Mouse (Mus musculus): ENCODE data around the gene Lrrn1. TPM values are rescaled to one million over a fixed set of nuclear protein-coding genes. Genes with fewer than 3 reads are reported as not detected.
A peak's percentile ranks its signal among the peaks of the same experiment; 100 is the strongest.

Gene Lrrn1
- polyA plus RNA-seq (2015; fragmentation: Nextera tagmentation; extraction: Ambion mirVana) = 4.8 and 6.5 TPM in 2 replicates

DNA sequence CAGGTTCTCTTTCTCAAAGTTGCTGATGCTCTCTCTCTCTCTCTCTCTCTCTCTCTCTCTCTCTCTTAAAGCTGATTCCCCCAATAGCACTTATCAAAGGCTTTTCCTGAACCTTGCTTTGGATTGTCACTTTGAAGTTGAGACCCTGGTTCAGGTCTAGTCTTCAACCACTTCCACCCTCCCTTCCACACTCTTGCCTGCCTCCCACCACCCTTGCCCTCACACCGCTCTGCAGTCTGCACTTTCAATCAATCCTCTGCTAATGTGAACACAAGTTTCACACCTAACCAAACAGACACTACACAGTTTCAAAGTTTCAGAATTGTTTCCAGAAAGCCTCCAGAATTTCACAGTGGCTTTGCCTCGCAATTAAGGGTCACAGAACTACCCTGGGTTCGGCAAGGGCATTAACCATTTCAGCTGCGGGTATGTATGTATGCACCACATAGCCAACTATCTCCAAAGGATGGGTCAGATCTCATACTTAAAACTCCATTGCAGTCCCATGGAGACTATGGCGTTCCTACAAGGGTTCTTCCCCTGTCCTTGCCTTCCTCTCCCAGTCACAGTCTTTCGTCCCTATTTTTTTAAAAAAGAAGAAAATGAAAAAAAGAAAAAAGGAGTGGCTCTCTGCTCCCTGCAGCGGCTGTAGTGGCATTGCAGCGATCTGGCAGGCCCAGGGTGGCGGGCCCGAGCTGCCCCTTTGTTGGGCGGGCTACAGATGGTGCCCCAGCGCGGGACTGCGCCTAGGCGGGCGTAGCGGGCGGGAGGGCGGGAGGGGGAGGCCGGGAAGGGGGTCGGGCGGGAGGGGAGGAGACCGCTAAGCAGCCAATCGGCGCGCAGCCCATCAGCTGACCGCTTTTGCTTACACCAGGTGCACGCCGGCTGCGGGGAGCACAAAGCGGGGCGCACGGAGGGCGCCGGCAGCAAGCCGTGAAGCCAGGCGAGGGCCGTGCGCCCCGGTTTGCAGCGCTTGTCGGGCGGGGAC lies at the start of gene Lrrn1:
Gene Lrrn1, plus strand, starts transcription at position 892 of the 988 bp plus-strand sequence.
- WGBS = 6% methylated on average over 31 of the region's 43 CpGs
- Histone ChIP-seq H3K4me2 (peak within 1 kb of the TSS; percentile 97), H3K9ac (peak within 1 kb of the TSS; percentile 1; the same call in 1 of the 2 replicates), H3K36me3 (no peaks in the 10 kb centered on the region), H3K9me3 (no peaks in the 10 kb centered on the region), H3K27ac (no peak within 1 kb of the TSS), H3K27me3 (replicated peaks) (peaks cover 9% of the 10 kb centered on the region; the same call in 1 of the 2 replicates), H3K4me1 (peaks cover 6% of the 10 kb centered on the region; the same call in 1 of the 2 replicates), H3K4me3 (replicated peaks) (peak within 1 kb of the TSS; percentile 47)
- ATAC-seq (ENCODE audit: insufficient read depth, low FRiP score, low read depth) = peak; percentile 84

DNA sequence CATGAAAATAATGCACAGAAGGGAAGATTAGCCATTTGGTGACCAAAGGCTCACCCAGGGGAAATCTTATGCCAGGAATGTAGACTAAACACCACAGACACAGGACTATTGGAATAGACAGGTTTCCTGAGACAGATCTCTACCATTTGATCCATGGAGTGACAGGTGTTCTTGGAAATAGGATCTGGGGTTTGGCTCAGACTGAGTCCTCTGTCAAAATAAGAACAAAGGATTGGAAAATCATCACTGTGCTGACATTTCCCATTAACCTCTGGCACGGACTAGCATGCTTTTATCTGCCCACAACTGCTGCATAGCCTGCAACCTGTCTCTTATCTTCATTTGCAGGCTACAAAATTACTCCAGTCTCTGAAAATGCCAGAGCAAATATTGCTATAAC lies 35.1 kb upstream of the Lrrn1 start:
- 12% methylated on average over 1 of the region's 1 CpGs for WGBS
- H3K36me3 ChIP-seq = no peaks in the 10 kb centered on the region

DNA sequence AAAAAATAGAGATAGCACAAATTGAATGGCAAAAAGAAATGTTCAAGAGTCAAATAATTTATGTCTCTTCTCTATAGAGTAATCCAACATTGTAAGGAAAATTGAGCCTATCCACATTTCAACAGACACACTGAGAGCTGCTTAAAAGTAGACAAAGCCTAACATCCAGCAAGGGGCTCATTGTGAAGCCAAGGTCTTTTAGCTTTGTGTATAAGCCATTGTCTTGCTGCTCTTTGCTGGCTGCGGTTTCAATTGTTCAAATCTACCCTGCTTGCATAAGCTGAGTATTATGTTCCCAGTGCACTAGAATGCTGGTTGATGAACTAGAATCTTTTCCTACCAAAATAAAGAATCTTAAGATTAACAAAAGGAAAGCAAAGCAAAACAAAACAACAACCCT lies 33.7 kb upstream of the Lrrn1 start:
- Histone ChIP-seq H3K27ac (no peak overlapping the region), H3K4me1 (no peaks in the 10 kb centered on the region), H3K36me3 (no peaks in the 10 kb centered on the region), H3K27me3 (replicated peaks) (no peaks in the 10 kb centered on the region), H3K4me3 (replicated peaks) (no peak overlapping the region), H3K4me2 (no peak overlapping the region), H3K9me3 (no peaks in the 10 kb centered on the region), H3K9ac (no peak overlapping the region)
- ATAC-seq (ENCODE audit: insufficient read depth, low FRiP score, low read depth) = no peak
- 68% methylated on average over 1 of the region's 1 CpGs for WGBS

More for the DNA sequence above, 35.1 kb upstream of the Lrrn1 start:
- Histone ChIP-seq H3K27ac (no peak overlapping the region), H3K4me2 (no peak overlapping the region), H3K9me3 (no peaks in the 10 kb centered on the region), H3K4me1 (no peaks in the 10 kb centered on the region), H3K27me3 (replicated peaks) (no peaks in the 10 kb centered on the region), H3K9ac (no peak overlapping the region), H3K4me3 (replicated peaks) (no peak overlapping the region)
- ATAC-seq (ENCODE audit: insufficient read depth, low FRiP score, low read depth) = no peak

DNA sequence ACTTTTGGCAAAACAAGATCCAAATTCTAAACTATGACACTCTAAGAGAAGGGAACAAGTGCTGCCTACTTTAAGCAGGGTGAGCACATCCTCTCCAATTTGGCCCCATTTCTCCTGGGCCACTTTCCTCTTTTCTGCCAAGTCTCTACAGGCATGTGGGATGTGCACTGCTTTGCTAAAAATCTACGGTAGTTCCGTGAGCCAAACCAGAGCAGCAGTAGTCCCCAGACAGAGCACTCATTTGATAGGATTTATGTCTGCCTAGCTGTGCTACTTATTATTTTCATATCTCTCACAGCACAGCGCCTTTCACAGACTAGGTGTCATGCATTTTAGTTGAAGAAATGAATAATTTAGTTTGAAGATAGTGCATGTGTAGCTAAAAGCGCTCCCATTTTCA lies 15.9 kb upstream of the Lrrn1 start:
- 77% methylated on average over 4 of the region's 4 CpGs for WGBS

DNA sequence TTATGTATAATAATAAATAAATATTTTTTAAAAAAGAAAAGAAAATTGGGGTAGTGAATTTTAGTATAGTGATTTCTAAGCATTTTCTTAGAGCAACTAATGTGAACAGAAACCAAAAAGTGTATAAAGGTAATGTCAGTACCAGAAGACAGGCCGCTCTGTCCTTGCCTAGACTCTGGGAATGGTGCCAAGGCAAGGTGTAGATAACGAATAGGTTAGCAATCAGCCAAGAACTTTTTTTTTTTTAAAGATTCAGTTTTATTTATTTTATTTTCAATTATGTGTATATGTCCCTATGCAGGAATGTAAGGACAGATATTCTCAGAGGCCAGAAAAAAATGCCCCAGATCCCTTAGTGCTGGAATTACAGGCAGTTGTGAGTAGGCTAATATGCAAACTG lies 5.6 kb upstream of the Lrrn1 start:
- no peaks in the 10 kb centered on the region for H3K4me1 ChIP-seq
- no peaks in the 10 kb centered on the region for H3K27me3 ChIP-seq (replicated peaks)
- H3K27ac ChIP-seq = no peak overlapping the region
- H3K36me3 ChIP-seq = no peaks in the 10 kb centered on the region
- H3K9me3 ChIP-seq = no peaks in the 10 kb centered on the region
- no peak overlapping the region for H3K4me3 ChIP-seq (replicated peaks)
- no peak for ATAC-seq (ENCODE audit: insufficient read depth, low FRiP score, low read depth)
- H3K4me2 ChIP-seq = no peak overlapping the region
- WGBS = 45% methylated on average over 2 of the region's 2 CpGs
- no peak overlapping the region for H3K9ac ChIP-seq

More for the DNA sequence above, 15.9 kb upstream of the Lrrn1 start:
- no peaks in the 10 kb centered on the region for H3K4me1 ChIP-seq
- H3K9ac ChIP-seq = no peak overlapping the region
- no peaks in the 10 kb centered on the region for H3K27me3 ChIP-seq (replicated peaks)
- no peak overlapping the region for H3K4me3 ChIP-seq (replicated peaks)
- H3K9me3 ChIP-seq = no peaks in the 10 kb centered on the region
- H3K27ac ChIP-seq = no peak overlapping the region
- H3K4me2 ChIP-seq = no peak overlapping the region
- ATAC-seq (ENCODE audit: insufficient read depth, low FRiP score, low read depth) = no peak
- H3K36me3 ChIP-seq = no peaks in the 10 kb centered on the region

DNA sequence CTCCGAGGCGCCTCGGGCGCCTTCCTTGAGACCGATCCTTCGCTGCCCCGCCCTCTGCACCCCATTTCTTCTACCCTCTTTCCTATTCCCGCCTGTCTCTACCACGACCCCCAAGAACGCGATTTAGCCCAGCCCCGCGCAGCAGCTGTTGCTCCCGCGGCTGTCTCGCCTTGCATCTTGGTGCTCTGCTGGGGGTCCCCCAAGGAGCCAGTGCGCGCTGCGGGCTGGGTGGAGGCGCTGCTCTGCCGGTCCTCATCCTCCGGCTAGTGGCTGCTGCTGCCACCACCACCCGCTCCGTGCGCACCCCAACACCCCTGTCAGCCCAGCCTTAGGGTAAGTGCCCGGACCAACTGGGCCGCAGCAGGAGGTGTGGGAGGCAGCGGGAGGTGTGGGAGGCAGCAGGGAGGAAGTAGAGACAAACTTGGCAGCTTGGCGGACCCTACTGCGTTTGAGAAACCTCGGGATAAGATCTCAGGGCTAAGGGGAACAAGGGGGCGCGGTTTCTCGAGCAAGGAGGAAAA lies 403 bp downstream of the Lrrn1 start:
- H3K9ac ChIP-seq = peak overlapping the region; percentile 1; the same call in 1 of the 2 replicates
- H3K4me2 ChIP-seq = peak overlapping the region; percentile 97
- H3K27me3 ChIP-seq (replicated peaks) = peaks cover 9% of the 10 kb centered on the region; the same call in 1 of the 2 replicates
- H3K9me3 ChIP-seq = no peaks in the 10 kb centered on the region
- H3K4me3 ChIP-seq (replicated peaks) = peak overlapping the region; percentile 47
- peak; percentile 67 for ATAC-seq (ENCODE audit: insufficient read depth, low FRiP score, low read depth)
- no peak overlapping the region for H3K27ac ChIP-seq
- WGBS = 0% methylated on average over 34 of the region's 34 CpGs
- H3K4me1 ChIP-seq = peaks cover 6% of the 10 kb centered on the region; the same call in 1 of the 2 replicates
- H3K36me3 ChIP-seq = no peaks in the 10 kb centered on the region

DNA sequence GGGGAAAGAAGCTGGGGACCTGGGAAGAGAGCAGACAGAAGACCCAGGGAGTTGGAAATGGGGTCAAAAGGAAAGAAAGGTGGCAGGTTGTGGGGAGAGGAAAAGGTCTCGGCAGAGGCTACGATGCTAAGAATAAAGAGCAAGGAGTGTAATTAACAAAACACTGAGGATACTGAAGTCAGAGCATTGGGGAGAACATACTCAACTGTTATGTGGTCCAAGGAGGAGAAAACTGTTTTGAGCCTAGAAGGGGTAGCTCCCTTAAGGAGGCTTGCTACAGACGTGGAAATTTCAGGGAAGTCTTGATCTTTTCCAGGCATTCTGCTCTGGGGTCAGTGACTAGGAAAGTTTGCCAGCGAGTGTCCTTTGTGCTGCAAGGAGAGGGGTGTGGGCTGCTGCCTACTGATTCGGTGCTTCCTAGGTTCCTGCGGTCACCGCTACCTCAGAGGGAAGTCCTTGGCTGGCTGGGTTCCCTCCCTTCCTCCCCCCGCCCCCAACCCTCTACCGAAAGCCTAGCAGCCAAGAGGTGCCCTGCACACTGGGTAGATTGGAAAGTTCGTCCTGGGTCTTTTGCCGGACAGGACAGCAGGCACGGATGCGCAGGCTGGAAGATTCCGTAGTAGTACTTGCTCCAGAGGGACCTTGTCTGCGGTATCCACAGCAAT lies 1.2 kb downstream of the Lrrn1 start:
- H3K9ac ChIP-seq = no peak overlapping the region; the same call in 1 of the 2 replicates
- ATAC-seq (ENCODE audit: insufficient read depth, low FRiP score, low read depth) = no peak

DNA sequence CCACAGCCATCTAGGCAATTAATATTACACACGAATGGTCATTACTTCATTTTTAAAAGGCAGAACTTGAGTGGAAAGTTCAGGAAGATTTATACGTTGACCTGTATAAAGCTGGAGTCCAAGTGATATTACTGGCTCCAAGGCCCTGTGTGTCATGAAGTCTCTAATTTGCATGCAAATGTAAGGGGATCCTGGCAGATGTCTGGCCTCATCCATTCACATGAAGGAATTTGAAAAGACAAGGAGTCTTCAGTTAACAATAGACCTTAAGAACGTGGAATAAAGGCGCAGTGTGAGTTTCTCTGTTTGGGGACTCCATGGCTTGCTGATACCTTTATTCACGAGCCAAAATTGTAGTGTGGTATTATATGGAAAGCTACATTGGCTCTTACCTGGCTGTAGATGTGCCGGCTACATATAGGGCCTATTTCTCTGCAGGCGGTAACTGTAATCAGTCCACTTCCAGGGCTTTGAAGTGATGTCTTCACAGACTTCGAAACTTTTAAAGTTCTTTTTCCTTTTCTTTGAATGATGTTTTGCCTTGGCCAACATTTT lies 2.0 kb downstream of the Lrrn1 start:
- 67% methylated on average over 8 of the region's 8 CpGs for WGBS
- no peak for ATAC-seq (ENCODE audit: insufficient read depth, low FRiP score, low read depth)
- Histone ChIP-seq H3K27me3 (replicated peaks) (peaks cover 9% of the 10 kb centered on the region; the same call in 1 of the 2 replicates), H3K4me3 (replicated peaks) (no peak overlapping the region), H3K9ac (no peak overlapping the region), H3K4me1 (peaks cover 6% of the 10 kb centered on the region; the same call in 1 of the 2 replicates), H3K9me3 (no peaks in the 10 kb centered on the region), H3K27ac (no peak overlapping the region), H3K36me3 (no peaks in the 10 kb centered on the region), H3K4me2 (no peak overlapping the region)

More for the DNA sequence above, 1.2 kb downstream of the Lrrn1 start:
- H3K4me3 ChIP-seq (replicated peaks) = peak overlapping the region; percentile 47
- WGBS = 6% methylated on average over 15 of the region's 15 CpGs
- H3K36me3 ChIP-seq = no peaks in the 10 kb centered on the region
- H3K27ac ChIP-seq = no peak overlapping the region
- no peaks in the 10 kb centered on the region for H3K9me3 ChIP-seq
- H3K4me2 ChIP-seq = peak overlapping the region; percentile 97
- H3K27me3 ChIP-seq (replicated peaks) = peaks cover 9% of the 10 kb centered on the region; the same call in 1 of the 2 replicates
- peaks cover 6% of the 10 kb centered on the region; the same call in 1 of the 2 replicates for H3K4me1 ChIP-seq

DNA sequence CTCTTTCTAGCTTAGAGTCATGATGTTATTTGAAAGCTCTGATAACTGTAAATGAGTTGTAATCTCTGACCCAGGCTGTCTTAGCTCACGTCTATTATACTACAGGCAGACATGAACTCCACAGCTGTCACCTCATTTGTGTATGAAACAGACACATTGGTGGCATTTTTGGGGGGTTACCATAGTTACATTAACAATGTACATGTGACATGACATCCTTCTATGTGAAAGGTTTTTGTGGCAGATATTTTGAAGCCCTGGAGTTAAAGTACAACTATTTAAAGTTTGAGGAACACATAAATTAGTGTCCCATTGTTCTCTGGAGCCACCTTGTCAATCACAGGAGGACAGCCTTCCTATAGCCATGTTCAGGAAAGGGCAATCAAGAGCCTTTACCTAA lies 5.0 kb downstream of the Lrrn1 start:
- Histone ChIP-seq H3K9me3 (no peaks in the 10 kb centered on the region), H3K27me3 (replicated peaks) (peaks cover 9% of the 10 kb centered on the region; the same call in 1 of the 2 replicates), H3K4me3 (replicated peaks) (no peak overlapping the region), H3K36me3 (no peaks in the 10 kb centered on the region), H3K4me1 (peaks cover 6% of the 10 kb centered on the region; the same call in 1 of the 2 replicates), H3K27ac (no peak overlapping the region), H3K4me2 (no peak overlapping the region), H3K9ac (no peak overlapping the region)
- ATAC-seq (ENCODE audit: insufficient read depth, low FRiP score, low read depth) = no peak
- WGBS = 44% methylated on average over 1 of the region's 1 CpGs

DNA sequence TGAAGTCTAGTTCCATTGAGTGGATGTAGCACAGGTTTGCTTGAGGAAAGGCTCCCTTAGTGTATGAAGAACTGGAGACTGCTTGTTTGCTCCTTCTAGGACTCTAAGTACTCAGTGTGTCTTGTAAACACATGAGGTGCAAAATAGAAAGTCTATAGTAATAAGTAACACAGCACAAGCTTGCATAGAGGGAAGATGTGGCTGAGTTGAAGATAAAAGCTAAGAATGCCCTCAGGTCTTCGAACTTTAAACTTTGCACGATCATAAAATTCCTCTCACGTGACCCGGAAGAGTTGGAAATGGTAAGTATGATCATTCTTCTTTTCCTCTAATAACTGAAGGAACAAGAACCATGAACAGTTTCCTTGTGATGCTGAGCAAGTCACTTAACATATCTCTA lies 7.1 kb downstream of the Lrrn1 start:
- Histone ChIP-seq H3K4me1 (no peaks in the 10 kb centered on the region), H3K27ac (no peak overlapping the region), H3K27me3 (replicated peaks) (no peaks in the 10 kb centered on the region; the same call in 1 of the 2 replicates), H3K4me3 (replicated peaks) (no peak overlapping the region), H3K36me3 (no peaks in the 10 kb centered on the region), H3K4me2 (no peak overlapping the region), H3K9me3 (no peaks in the 10 kb centered on the region), H3K9ac (no peak overlapping the region)
- no peak for ATAC-seq (ENCODE audit: insufficient read depth, low FRiP score, low read depth)
- 86% methylated on average over 4 of the region's 4 CpGs for WGBS

DNA sequence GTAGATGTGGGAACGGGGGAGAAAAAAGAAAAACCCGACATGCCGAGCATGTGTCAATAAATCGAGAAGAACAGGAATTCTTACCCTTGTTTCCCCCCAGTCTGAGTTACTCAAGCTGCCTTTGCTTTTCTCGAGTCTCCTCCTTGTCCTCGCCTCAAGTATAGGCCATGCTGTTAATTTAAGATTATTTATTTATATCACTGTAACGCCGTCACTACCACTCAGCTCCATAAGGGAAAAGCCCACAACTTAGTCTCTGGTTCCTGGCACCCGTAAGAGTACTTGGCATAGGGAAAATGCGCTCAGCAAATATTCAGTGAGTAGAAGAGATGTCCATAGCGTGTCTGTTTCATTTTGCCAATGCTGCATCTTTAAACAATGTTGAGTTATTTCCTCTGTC lies 11.7 kb downstream of the Lrrn1 start:
- H3K4me1 ChIP-seq = no peaks in the 10 kb centered on the region
- no peak for ATAC-seq (ENCODE audit: insufficient read depth, low FRiP score, low read depth)
- 79% methylated on average over 11 of the region's 11 CpGs for WGBS
- no peak overlapping the region for H3K4me3 ChIP-seq (replicated peaks)
- no peaks in the 10 kb centered on the region for H3K9me3 ChIP-seq
- no peaks in the 10 kb centered on the region for H3K27me3 ChIP-seq (replicated peaks)
- no peak overlapping the region for H3K9ac ChIP-seq
- no peaks in the 10 kb centered on the region for H3K36me3 ChIP-seq
- H3K4me2 ChIP-seq = no peak overlapping the region
- no peak overlapping the region for H3K27ac ChIP-seq
